Mouse (Mus musculus): ENCODE data around the gene Zfp740.

DNA sequence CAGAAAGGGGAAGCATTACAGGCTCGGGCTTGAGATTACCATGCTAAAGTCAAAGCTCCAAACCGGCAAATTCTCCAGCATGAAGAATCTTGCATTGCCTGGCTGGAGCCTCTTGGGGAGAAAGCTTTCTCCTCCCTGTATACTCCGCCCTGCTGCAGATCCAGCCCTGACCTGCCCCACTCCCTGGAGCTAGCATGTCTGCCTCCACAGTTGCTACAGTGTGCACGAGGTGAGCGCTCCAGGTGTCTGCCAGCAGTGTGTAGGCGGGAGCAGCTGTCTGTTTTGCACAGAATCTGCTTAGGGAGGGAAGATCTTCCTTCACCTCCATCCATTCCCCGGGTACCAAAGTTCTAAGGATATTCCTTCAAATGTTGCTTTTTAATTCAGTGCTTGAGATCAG is 59.5 kb downstream of the Zfp740 start:
- no peak for TF ChIP-seq CTCF (IDR thresholded peaks at IDR 0.05; ENCODE audit: borderline replicate concordance, control insufficient read depth, extremely low read depth, insufficient read depth, low read length, poor library complexity)
- no peak for TF ChIP-seq POLR2A (IDR thresholded peaks at IDR 0.05; ENCODE audit: control insufficient read depth, extremely low read depth, insufficient read depth, low read length, poor library complexity)

Measured in thymus, adult 2 months (tissue).